8 mouse cellular contexts compared by ENCODE assay signal in genomic region chr3:141465104-141465705, GRCm38 (mm10). TPM values are rescaled to one million over a fixed set of nuclear protein-coding genes. Genes with fewer than 3 reads are reported as not detected.
A peak's percentile ranks its signal among the peaks of the same experiment; 100 is the strongest.
DNase-seq lines count a peak whose midpoint lies in the region; ATAC-seq and TF ChIP-seq lines count a peak whose summit lies in the region.

Unc5c (plus strand) TSS chr3:141465216.

- peak within 1 kb of the TSS; percentile 4; the same call in 1 of the 2 replicates for H3K27ac ChIP-seq in spleen, adult 2 months (ENCODE audit: insufficient read depth, low read length)
- peak within 1 kb of the TSS; percentile 91 for H3K27ac ChIP-seq in embryonic facial prominence, embryonic 10.5 days (replicated peaks)
- H3K27ac ChIP-seq in limb, embryonic 11.5 days (replicated peaks; ENCODE audit: low read depth, low read length) = peak within 1 kb of the TSS; percentile 88
- H3K27ac ChIP-seq in midbrain, embryonic 10.5 days (replicated peaks) = peak within 1 kb of the TSS; percentile 83
- H3K27ac ChIP-seq in small intestine, adult 2 months (ENCODE audit: insufficient read depth, low read depth, low read length) = no peak within 1 kb of the TSS

- H3K9me3 ChIP-seq in embryonic facial prominence, embryonic 10.5 days = no peaks in the 10 kb centered on the region
- H3K9me3 ChIP-seq in limb, embryonic 11.5 days (ENCODE audit: control insufficient read depth, low read length) = no peaks in the 10 kb centered on the region
- H3K9me3 ChIP-seq in midbrain, embryonic 10.5 days (replicated peaks) = no peaks in the 10 kb centered on the region

- H3K4me1 ChIP-seq in spleen, adult 2 months (ENCODE audit: control insufficient read depth, insufficient read depth, insufficient read length) = no peaks in the 10 kb centered on the region
- peaks cover 27% of the 10 kb centered on the region for H3K4me1 ChIP-seq in embryonic facial prominence, embryonic 10.5 days
- peaks cover 9% of the 10 kb centered on the region; the same call in 1 of the 2 replicates for H3K4me1 ChIP-seq in limb, embryonic 11.5 days (ENCODE audit: control insufficient read depth, insufficient read depth, low read length)
- peaks cover 41% of the 10 kb centered on the region for H3K4me1 ChIP-seq in midbrain, embryonic 10.5 days
- no peaks in the 10 kb centered on the region for H3K4me1 ChIP-seq in small intestine, adult 2 months (ENCODE audit: control insufficient read depth, insufficient read depth, insufficient read length, low read length)

- no peaks in the 10 kb centered on the region for H3K36me3 ChIP-seq in spleen, adult 2 months (ENCODE audit: control insufficient read depth, insufficient read depth, low read length)
- H3K36me3 ChIP-seq in embryonic facial prominence, embryonic 10.5 days (replicated peaks) = no peaks in the 10 kb centered on the region
- no peaks in the 10 kb centered on the region for H3K36me3 ChIP-seq in limb, embryonic 11.5 days (ENCODE audit: control insufficient read depth, insufficient read depth, low read length)
- no peaks in the 10 kb centered on the region for H3K36me3 ChIP-seq in midbrain, embryonic 10.5 days
- no peaks in the 10 kb centered on the region for H3K36me3 ChIP-seq in small intestine, adult 2 months (ENCODE audit: control insufficient read depth, insufficient read depth, low read length)

- peaks cover 3% of the 10 kb centered on the region; the same call in 1 of the 2 replicates for H3K27me3 ChIP-seq in spleen, adult 2 months (ENCODE audit: control insufficient read depth, insufficient read depth, low read length)
- H3K27me3 ChIP-seq in embryonic facial prominence, embryonic 10.5 days (replicated peaks; ENCODE audit: low read depth, poor library complexity, severe bottlenecking) = peaks cover 58% of the 10 kb centered on the region
- H3K27me3 ChIP-seq in limb, embryonic 11.5 days (ENCODE audit: control insufficient read depth, insufficient read depth, low read length) = no peaks in the 10 kb centered on the region
- H3K27me3 ChIP-seq in midbrain, embryonic 10.5 days (ENCODE audit: low read depth, poor library complexity, severe bottlenecking) = peaks cover 77% of the 10 kb centered on the region
- peaks cover 7% of the 10 kb centered on the region for H3K27me3 ChIP-seq in small intestine, adult 2 months (ENCODE audit: control insufficient read depth, insufficient read depth, low read length)

- TF ChIP-seq POLR2A in spleen, adult 2 months (IDR thresholded peaks at IDR 0.05; ENCODE audit: low read depth, low read length) = no peak
- no peak for TF ChIP-seq POLR2A in small intestine, adult 2 months (IDR thresholded peaks at IDR 0.05; ENCODE audit: low read depth, low read length)

- H3K9ac ChIP-seq in limb, embryonic 11.5 days (ENCODE audit: low read length) = peak within 1 kb of the TSS; percentile 85

- peak; percentile 81 for ATAC-seq in limb, embryonic 11.5 days (ENCODE audit: insufficient number of reproducible peaks, low FRiP score, low TSS enrichment, low read depth)

- peak within 1 kb of the TSS; percentile 90 for H3K4me2 ChIP-seq in limb, embryonic 11.5 days (ENCODE audit: low read depth, severe bottlenecking)

- H3K4me3 ChIP-seq in spleen, adult 2 months (ENCODE audit: extremely low read depth, insufficient read depth, insufficient read length) = peak within 1 kb of the TSS; percentile 23; the same call in 1 of the 2 replicates
- H3K4me3 ChIP-seq in embryonic facial prominence, embryonic 10.5 days = peak within 1 kb of the TSS; percentile 86
- H3K4me3 ChIP-seq in limb, embryonic 11.5 days (ENCODE audit: low read depth, low read length) = peak within 1 kb of the TSS; percentile 66
- H3K4me3 ChIP-seq in midbrain, embryonic 10.5 days = peak within 1 kb of the TSS; percentile 64
- H3K4me3 ChIP-seq in small intestine, adult 2 months (ENCODE audit: low read depth, low read length) = peak within 1 kb of the TSS; percentile 59

- DNase-seq in spleen, adult 2 months (ENCODE audit: low read depth in 1 of 2, low spot score in 2 of 2) = no peak
- DNase-seq in spleen, adult 12 weeks (ENCODE audit: low spot score) = no peak
- DNase-seq in embryonic facial prominence, embryonic 10.5 days (ENCODE audit: low spot score) = peak; percentile 86
- peak; percentile 77 for DNase-seq in heart, adult 18-20 months
- DNase-seq in kidney, adult 11 months = peak; percentile 81
- DNase-seq in limb, embryonic 11.5 days (ENCODE audit: low spot score) = peak; percentile 84
- peak; percentile 85 for DNase-seq in midbrain, embryonic 10.5 days (ENCODE audit: low spot score)

- 2% methylated on average over 58 of the region's 61 CpGs for WGBS in spleen, adult 2 months
- WGBS in embryonic facial prominence, embryonic 10.5 days = under 1% methylated on average over 60 of the region's 61 CpGs
- WGBS in limb, embryonic 11.5 days = under 1% methylated on average over 51 of the region's 61 CpGs
- WGBS in midbrain, embryonic 10.5 days = 0% methylated on average over 54 of the region's 61 CpGs
- WGBS in small intestine, adult 2 months = 2% methylated on average over 61 of the region's 61 CpGs

- TF ChIP-seq CTCF in spleen, adult 2 months (IDR thresholded peaks at IDR 0.05; ENCODE audit: extremely low read depth, insufficient read depth, insufficient read length, insufficient replicate concordance) = no peak
- no peak for TF ChIP-seq CTCF in small intestine, adult 2 months (IDR thresholded peaks at IDR 0.05; ENCODE audit: extremely low read depth, insufficient read length, insufficient replicate concordance, low read depth, low read length)

RNA-seq across cellular contexts. Expression of gene Unc5c, which starts in this region (rescaled TPM):
- 0.34 and 1.1 TPM in 2 replicates for polyA plus RNA-seq in spleen, adult 2 months (2012; rRNA removed)
- polyA plus RNA-seq in embryonic facial prominence, embryonic 10.5 days (2016; fragmentation: Nextera tagmentation; extraction: Ambion mirVana) = 10.3 and 11.9 TPM in 2 replicates
- total RNA-seq in heart, adult 18-20 months (2021) = under 1 TPM; 0.27 to 0.49 TPM
- polyA plus RNA-seq in limb, embryonic 11.5 days (2014; fragmentation: Nextera tagmentation; extraction: Ambion mirVana) = 16.5 and 17.2 TPM in 2 replicates
- polyA plus RNA-seq in midbrain, embryonic 10.5 days (2016; fragmentation: Nextera tagmentation; extraction: Ambion mirVana) = 5.8 and 6.8 TPM in 2 replicates
- 0.06 and 0.15 TPM in 2 replicates for polyA plus RNA-seq in small intestine, adult 2 months (2012; rRNA removed)

Comparison
In these comparisons a context has a peak if more than half of its experiments do, and no peak if none do; other contexts are left out.
1. Peak in DNase-seq in heart, adult 18-20 months; RNA of the gene not detected or under 1 TPM.
2. DNase-seq: peak in embryonic facial prominence, embryonic 10.5 days (single experiment), kidney, adult 11 months (single experiment), limb, embryonic 11.5 days (single experiment) and midbrain, embryonic 10.5 days (single experiment); none in spleen, adult 2 months (0 of 2) and spleen, adult 12 weeks (single experiment).
3. H3K4me3 ChIP-seq: peak in every context shown above with its lines; median percentile 86 in embryonic facial prominence, embryonic 10.5 days; 66 in limb, embryonic 11.5 days; 64 in midbrain, embryonic 10.5 days; 59 in small intestine, adult 2 months; 23 in spleen, adult 2 months.